Mouse (Mus musculus): Measurements from ENCODE around the gene Apobr. TPM values are rescaled to one million over a fixed set of nuclear protein-coding genes. Genes with fewer than 3 reads are reported as not detected.
A peak's percentile ranks its signal among the peaks of the same experiment; 100 is the strongest.

Apobr gene
- polyA plus RNA-seq, 1 experiment, result 0.16 TPM

- Histone ChIP-seq H3K36me3 (ENCODE audit: control insufficient read depth, insufficient read depth, low read length) (no peaks in the 10 kb centered on the region), H3K4me3 (ENCODE audit: control insufficient read depth, low read depth, low read length) (no peak overlapping the region), H3K4me1 (ENCODE audit: control insufficient read depth, insufficient read depth, low read length) (peaks cover 4% of the 10 kb centered on the region; the same call in 1 of the 2 replicates), H3K27ac (ENCODE audit: control insufficient read depth, insufficient read depth, low read depth, low read length) (peak overlapping the region; percentile 12; the same call in 1 of the 2 replicates), H3K27me3 (ENCODE audit: control insufficient read depth, insufficient read depth, low read length) (no peaks in the 10 kb centered on the region)
- TF ChIP-seq POLR2A (IDR thresholded peaks at IDR 0.05; ENCODE audit: control insufficient read depth, low read depth, low read length) (no peak), CTCF (IDR thresholded peaks at IDR 0.05; ENCODE audit: control insufficient read depth, insufficient read depth, insufficient replicate concordance, low read depth, low read length) (no peak)
These were observed 41.3 kb downstream of the Apobr start for GRCm38 (mm10) chr7:126625807-126626600.

- H3K27me3 ChIP-seq (ENCODE audit: control insufficient read depth, insufficient read depth, low read length), result no peaks in the 10 kb centered on the region
- no peaks in the 10 kb centered on the region for H3K36me3 ChIP-seq (ENCODE audit: control insufficient read depth, insufficient read depth, low read length)
- peaks cover 4% of the 10 kb centered on the region; the same call in 1 of the 2 replicates for H3K4me1 ChIP-seq (ENCODE audit: control insufficient read depth, insufficient read depth, low read length)
- H3K27ac ChIP-seq (ENCODE audit: control insufficient read depth, insufficient read depth, low read depth, low read length), result no peak overlapping the region
- TF ChIP-seq POLR2A (IDR thresholded peaks at IDR 0.05; ENCODE audit: control insufficient read depth, low read depth, low read length) (no peak), CTCF (IDR thresholded peaks at IDR 0.05; ENCODE audit: control insufficient read depth, insufficient read depth, insufficient replicate concordance, low read depth, low read length) (no peak)
- no peak overlapping the region for H3K4me3 ChIP-seq (ENCODE audit: control insufficient read depth, low read depth, low read length)
These were observed 43.4 kb downstream of the Apobr start for GRCm38 (mm10) chr7:126628111-126628510.

GRCm38 (mm10) chr7:126629915-126630314, 45.2 kb downstream of the Apobr start:
- Histone ChIP-seq H3K4me1 (ENCODE audit: control insufficient read depth, insufficient read depth, low read length) (peaks cover 4% of the 10 kb centered on the region; the same call in 1 of the 2 replicates), H3K27me3 (ENCODE audit: control insufficient read depth, insufficient read depth, low read length) (no peaks in the 10 kb centered on the region)
- TF ChIP-seq CTCF (IDR thresholded peaks at IDR 0.05; ENCODE audit: control insufficient read depth, insufficient read depth, insufficient replicate concordance, low read depth, low read length) (no peak), POLR2A (IDR thresholded peaks at IDR 0.05; ENCODE audit: control insufficient read depth, low read depth, low read length) (no peak)

GRCm38 (mm10) chr7:126630824-126631518, 46.2 kb downstream of the Apobr start, which contains the start of gene Nupr1:
Gene Nupr1 (minus strand): TSS chr7:126630861.
- Histone ChIP-seq H3K27me3 (ENCODE audit: control insufficient read depth, insufficient read depth, low read length) (no peaks in the 10 kb centered on the region), H3K4me3 (ENCODE audit: control insufficient read depth, low read depth, low read length) (no peak within 1 kb of the TSS), H3K4me1 (ENCODE audit: control insufficient read depth, insufficient read depth, low read length) (no peaks in the 10 kb centered on the region), H3K36me3 (ENCODE audit: control insufficient read depth, insufficient read depth, low read length) (no peaks in the 10 kb centered on the region), H3K27ac (ENCODE audit: control insufficient read depth, insufficient read depth, low read depth, low read length) (no peak within 1 kb of the TSS)
- no peak for TF ChIP-seq CTCF (IDR thresholded peaks at IDR 0.05; ENCODE audit: control insufficient read depth, insufficient read depth, insufficient replicate concordance, low read depth, low read length)
- TF ChIP-seq POLR2A (IDR thresholded peaks at IDR 0.05; ENCODE audit: control insufficient read depth, low read depth, low read length), result no peak

More at GRCm38 (mm10) chr7:126629915-126630314, 45.2 kb downstream of the Apobr start:
- H3K36me3 ChIP-seq (ENCODE audit: control insufficient read depth, insufficient read depth, low read length), result no peaks in the 10 kb centered on the region
- no peak overlapping the region for H3K27ac ChIP-seq (ENCODE audit: control insufficient read depth, insufficient read depth, low read depth, low read length)
- H3K4me3 ChIP-seq (ENCODE audit: control insufficient read depth, low read depth, low read length), result no peak overlapping the region

GRCm38 (mm10) chr7:126632478-126632877, 47.7 kb downstream of the Apobr start:
- H3K36me3 ChIP-seq (ENCODE audit: control insufficient read depth, insufficient read depth, low read length), result no peaks in the 10 kb centered on the region
- no peaks in the 10 kb centered on the region for H3K4me1 ChIP-seq (ENCODE audit: control insufficient read depth, insufficient read depth, low read length)
- no peaks in the 10 kb centered on the region for H3K27me3 ChIP-seq (ENCODE audit: control insufficient read depth, insufficient read depth, low read length)
- H3K27ac ChIP-seq (ENCODE audit: control insufficient read depth, insufficient read depth, low read depth, low read length), result no peak overlapping the region
- TF ChIP-seq CTCF (IDR thresholded peaks at IDR 0.05; ENCODE audit: control insufficient read depth, insufficient read depth, insufficient replicate concordance, low read depth, low read length) (no peak), POLR2A (IDR thresholded peaks at IDR 0.05; ENCODE audit: control insufficient read depth, low read depth, low read length) (no peak)
- H3K4me3 ChIP-seq (ENCODE audit: control insufficient read depth, low read depth, low read length), result no peak overlapping the region

GRCm38 (mm10) chr7:126635375-126635774, 50.6 kb downstream of the Apobr start:
- H3K4me3 ChIP-seq (ENCODE audit: control insufficient read depth, low read depth, low read length), result no peak overlapping the region
- no peaks in the 10 kb centered on the region for H3K27me3 ChIP-seq (ENCODE audit: control insufficient read depth, insufficient read depth, low read length)
- no peak for TF ChIP-seq CTCF (IDR thresholded peaks at IDR 0.05; ENCODE audit: control insufficient read depth, insufficient read depth, insufficient replicate concordance, low read depth, low read length)
- TF ChIP-seq POLR2A (IDR thresholded peaks at IDR 0.05; ENCODE audit: control insufficient read depth, low read depth, low read length), result no peak
- no peaks in the 10 kb centered on the region for H3K4me1 ChIP-seq (ENCODE audit: control insufficient read depth, insufficient read depth, low read length)
- no peak overlapping the region for H3K27ac ChIP-seq (ENCODE audit: control insufficient read depth, insufficient read depth, low read depth, low read length)
- H3K36me3 ChIP-seq (ENCODE audit: control insufficient read depth, insufficient read depth, low read length), result no peaks in the 10 kb centered on the region
